Mouse (Mus musculus): ENCODE measurements around the gene Vps72. TPM values are rescaled to one million over a fixed set of nuclear protein-coding genes. Genes with fewer than 3 reads are reported as not detected.
"Not testable (repeated sequence)": the region's sequence is repeated elsewhere in the genome, so short reads cannot be mapped to it uniquely, and the experiment has no call there.

Vps72 gene
- 10 to 100 TPM; 56.1 to 63.3 TPM for total RNA-seq (2021)
- long read RNA-seq, experiment 1, transcript Vps72-201 (6 exons, 1,456 nt) = major isoform, 59 of 75 reads
- long read RNA-seq, experiment 1, partial matches to known transcripts = 9 of 75 reads
- long read RNA-seq, experiment 1, other reads (novel, unspliced or antisense) = 6 of 75 reads
- long read RNA-seq, experiment 2, transcript Vps72-201 (6 exons, 1,456 nt) = major isoform, 20 of 24 reads
- long read RNA-seq, experiment 2, partial matches to known transcripts = 1 of 24 reads
- long read RNA-seq, experiment 2, other reads (novel, unspliced or antisense) = 3 of 24 reads

GRCm38 (mm10) chr3:95110911-95111726, at the start of gene Vps72:
Gene Vps72 (plus strand): TSS chr3:95111022.
- peak; percentile 93 for DNase-seq

- no peak for DNase-seq
Measured at GRCm38 (mm10) chr3:95063741-95064140, 47.1 kb upstream of the Vps72 start.

- DNase-seq = no peak
Measured at GRCm38 (mm10) chr3:95065553-95065952, 45.3 kb upstream of the Vps72 start.

DNA sequence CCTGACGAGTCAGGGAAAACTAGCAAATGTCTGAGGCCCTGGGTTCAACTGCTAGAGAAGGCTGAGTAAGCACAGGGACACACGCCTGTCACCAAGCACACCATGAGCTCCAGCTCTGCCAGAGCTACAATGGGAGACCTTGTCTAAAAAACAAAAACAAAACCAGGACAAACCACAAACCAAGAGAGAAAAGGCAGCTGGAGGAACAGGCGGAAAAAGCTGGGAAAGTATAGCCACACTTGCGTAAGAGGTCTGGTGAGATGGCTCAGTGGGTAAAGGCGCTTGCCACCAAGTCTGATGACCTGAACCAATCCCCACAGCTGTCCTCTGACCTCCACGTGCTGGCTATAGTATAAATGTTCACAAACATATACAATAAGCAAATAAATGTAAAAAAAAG, 44.7 kb upstream of the Vps72 start:
- peak in 1 of 2 experiments; percentile 23 for DNase-seq

- DNase-seq = peak; percentile 62 to 64
Measured at GRCm38 (mm10) chr3:95066570-95066969, 44.3 kb upstream of the Vps72 start.

GRCm38 (mm10) chr3:95071606-95072005, 39.2 kb upstream of the Vps72 start:
- DNase-seq = no peak

- DNase-seq = no peak
Measured at GRCm38 (mm10) chr3:95088071-95088470, 22.8 kb upstream of the Vps72 start.

GRCm38 (mm10) chr3:95100854-95101253, 10.0 kb upstream of the Vps72 start:
- no peak for DNase-seq

- DNase-seq = no peak
Measured at GRCm38 (mm10) chr3:95105121-95105520, 5.7 kb upstream of the Vps72 start.

GRCm38 (mm10) chr3:95105586-95106337, 5.1 kb upstream of the Vps72 start:
- no peak for DNase-seq

- peak; percentile 96 for DNase-seq
Measured at GRCm38 (mm10) chr3:95106338-95107117, 4.3 kb upstream of the Vps72 start, which contains the start of gene Pip5k1a. Gene Pip5k1a (minus strand): TSS chr3:95106930.

DNA sequence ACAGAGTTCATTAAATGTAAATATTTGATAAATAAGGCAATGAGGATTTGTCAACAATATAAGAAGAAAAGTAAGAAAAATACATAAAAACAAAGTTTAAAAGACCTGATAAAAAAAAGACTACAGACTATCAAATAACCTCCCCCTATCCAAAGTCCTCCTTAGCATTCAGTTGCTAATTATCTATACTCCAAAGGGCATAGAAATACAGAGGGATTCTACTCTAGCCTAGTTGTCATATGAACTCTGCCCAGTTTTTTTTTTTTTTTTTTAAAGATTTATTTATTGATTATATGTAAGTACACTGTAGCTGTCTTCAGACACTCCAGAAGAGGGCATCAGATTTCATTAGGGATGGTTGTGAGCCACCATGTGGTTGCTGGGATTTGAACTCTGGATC, 3.5 kb upstream of the Vps72 start:
- DNase-seq = not testable (repeated sequence)

GRCm38 (mm10) chr3:95107898-95108297, 2.9 kb upstream of the Vps72 start:
- DNase-seq = no peak

DNA sequence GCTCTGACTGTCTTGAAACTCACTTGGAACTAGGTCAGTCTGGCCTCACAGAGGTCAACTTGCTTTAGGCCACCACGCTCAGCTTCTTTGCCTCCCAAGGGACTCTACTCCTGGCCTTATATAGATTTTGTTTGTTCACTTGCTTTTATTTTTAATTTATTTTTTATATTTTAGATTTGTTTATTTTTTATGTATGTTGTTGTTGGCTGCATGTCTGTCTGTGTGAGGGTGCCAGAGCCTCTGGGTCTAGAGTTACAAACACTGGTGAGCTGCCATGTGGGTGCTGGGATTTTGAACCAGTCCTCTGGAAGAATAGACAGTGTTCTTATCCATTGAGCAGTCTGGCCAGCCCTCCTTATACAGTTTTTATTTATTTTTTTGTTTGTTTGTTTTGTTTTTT, 1.9 kb downstream of the Vps72 start:
- DNase-seq = no peak

DNA sequence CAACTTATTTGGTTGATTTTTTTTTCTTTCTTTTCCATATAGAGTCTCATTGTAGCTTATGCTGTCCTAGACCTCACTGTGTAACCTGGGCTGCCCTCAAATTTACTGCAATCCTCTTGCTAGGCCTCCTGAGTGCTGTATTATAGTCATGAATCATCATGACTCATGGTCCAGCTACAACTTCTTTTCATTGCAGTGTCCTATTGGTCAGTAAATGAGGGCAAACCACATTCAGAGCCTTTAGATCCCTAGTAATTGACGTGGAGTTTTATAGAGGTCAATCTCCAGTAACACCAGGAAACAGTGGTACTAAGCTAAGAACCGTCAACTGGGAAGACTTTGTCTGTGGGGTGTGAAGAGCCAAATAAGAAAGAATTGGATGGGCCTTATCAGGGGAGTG, 6.9 kb downstream of the Vps72 start:
- no peak for DNase-seq

GRCm38 (mm10) chr3:95121580-95121979, 10.8 kb downstream of the Vps72 start:
- DNase-seq = no peak

DNA sequence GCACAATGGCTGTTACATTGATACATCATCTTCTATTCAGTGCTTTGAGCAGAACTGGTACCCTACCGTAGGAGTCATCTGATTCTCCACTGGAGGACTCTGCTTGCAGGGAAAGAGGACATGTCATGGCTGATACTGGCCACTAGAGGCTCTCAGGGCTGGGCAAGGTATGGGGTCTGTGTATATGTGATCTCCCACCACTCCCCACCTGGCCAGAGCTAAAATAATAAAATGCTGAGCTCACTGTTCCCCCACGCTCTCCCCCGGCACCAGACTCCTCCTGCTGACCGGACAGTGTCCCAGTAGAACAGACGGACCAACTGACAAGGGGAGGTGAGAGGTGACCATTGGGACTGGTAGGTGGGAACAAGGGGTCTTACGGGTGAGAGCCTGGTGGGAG, 13.4 kb downstream of the Vps72 start, which contains the start of gene Tmod4:
Gene Tmod4 (plus strand): TSS at position 231 of the 400 bp plus-strand sequence.
- DNase-seq = no peak

- DNase-seq = peak; percentile 59 to 65
Measured at GRCm38 (mm10) chr3:95124972-95125371, 14.2 kb downstream of the Vps72 start.

DNA sequence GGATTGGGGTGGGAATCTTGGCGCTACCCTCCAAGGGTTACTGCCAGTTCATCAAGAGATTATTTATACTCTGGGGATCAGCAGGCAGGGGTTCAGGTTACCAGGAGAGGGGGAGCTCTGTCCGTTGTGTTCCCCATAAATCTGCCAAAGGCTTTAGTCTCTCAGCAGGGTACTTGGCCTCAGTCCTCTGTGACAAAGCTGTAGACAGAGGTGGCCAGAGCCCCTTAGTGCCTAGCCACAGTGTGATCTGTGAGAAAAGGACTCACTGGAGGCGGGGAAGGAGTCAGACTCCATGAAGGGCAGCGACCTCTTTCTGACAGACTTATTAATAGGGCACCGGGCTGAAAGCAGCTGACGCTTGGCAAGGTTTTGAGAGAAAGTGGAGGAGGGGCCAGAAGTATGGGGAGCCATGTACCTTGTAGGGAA, 18.4 kb downstream of the Vps72 start:
- DNase-seq = no peak

GRCm38 (mm10) chr3:95130081-95130480, 19.3 kb downstream of the Vps72 start:
- DNase-seq = no peak

GRCm38 (mm10) chr3:95132389-95132788, 21.6 kb downstream of the Vps72 start:
- not testable (repeated sequence) for DNase-seq

DNA sequence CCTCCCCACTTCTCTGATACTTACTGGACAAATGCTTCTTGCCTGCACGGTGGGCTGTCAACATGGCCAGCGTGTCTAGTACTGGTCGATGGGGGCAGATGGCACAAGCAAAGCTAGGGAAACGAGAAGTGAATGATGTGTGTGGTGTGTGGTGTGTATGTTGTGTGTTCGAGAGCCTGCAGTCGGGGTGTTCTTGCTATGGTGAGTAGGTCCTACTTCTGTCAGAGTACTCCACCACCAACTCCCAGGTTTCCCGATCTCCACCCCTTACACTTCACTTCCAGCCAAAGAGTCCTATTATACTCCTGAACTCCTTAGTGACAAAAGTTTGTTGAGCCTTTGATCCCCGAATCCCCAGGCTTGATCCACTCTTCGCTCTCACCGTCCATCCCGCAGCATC, 22.4 kb downstream of the Vps72 start:
- DNase-seq = no peak
